Mouse (Mus musculus) testis, adult 2 months (tissue): ENCODE results near the gene Dglucy. TPM values are rescaled to one million over a fixed set of nuclear protein-coding genes. Genes with fewer than 3 reads are reported as not detected.

Experiments used
- H3K27ac ChIP-seq: fragments of 200-500 bp; 2 replicates; pipeline ENCODE4 v1.5.1; 2012; ENCODE audit warnings: low read depth, low read length; ENCODE audit not compliant: control insufficient read depth, insufficient read depth
- H3K27me3 ChIP-seq: fragments of 200-500 bp; 2 replicates; pipeline ENCODE4 v1.6.1; 2012; ENCODE audit warnings: mild to moderate bottlenecking, low read length, moderate library complexity; ENCODE audit not compliant: control insufficient read depth, insufficient read depth
- H3K36me3 ChIP-seq: fragments of 200-500 bp; 2 replicates; pipeline ENCODE4 v1.6.1; 2012; ENCODE audit warnings: mild to moderate bottlenecking, low read length; ENCODE audit not compliant: control insufficient read depth, insufficient read depth
- H3K4me1 ChIP-seq: fragments of 200-500 bp; 2 replicates; pipeline ENCODE4 v1.6.1; 2012; ENCODE audit warnings: low read length; ENCODE audit not compliant: control insufficient read depth, insufficient read depth
- H3K4me3 ChIP-seq: fragments of 200-500 bp; 2 replicates; pipeline ENCODE4 v1.5.1; 2012; ENCODE audit warnings: low read depth, mild to moderate bottlenecking, low read length, moderate library complexity, mixed read lengths; ENCODE audit not compliant: control insufficient read depth
- CTCF ChIP-seq: fragments of 200-500 bp; IDR thresholded peaks from 2 replicates; pipeline ENCODE4 v1.5.1; 2012; ENCODE audit warnings: low read depth, mild to moderate bottlenecking, inconsistent platforms, low read length, moderate library complexity; ENCODE audit not compliant: control insufficient read depth, insufficient read depth, insufficient replicate concordance
- POLR2A ChIP-seq: fragments of 200-500 bp; IDR thresholded peaks from 2 replicates; pipeline ENCODE4 v1.6.1; 2012; ENCODE audit warnings: low read depth, mild to moderate bottlenecking, inconsistent platforms, low read length, moderate library complexity; ENCODE audit not compliant: control insufficient read depth
- polyA plus RNA-seq: library from polyadenylated mRNA; depleted of rRNA; stranded (reverse); fragments of >200 nt; gene quantifications from 2 replicates; pipeline ENCODE4 v1.2.3, GENCODE M21; 2012

The Dglucy gene
- polyA plus RNA-seq, 1 experiment, result 1.0 TPM

- Histone ChIP-seq H3K27me3 (no peaks in the 10 kb centered on the region), H3K36me3 (no peaks in the 10 kb centered on the region), H3K4me1 (no peaks in the 10 kb centered on the region), H3K27ac (no peak overlapping the region), H3K4me3 (no peak overlapping the region)
- TF ChIP-seq POLR2A, result no peak
- no peak for TF ChIP-seq CTCF
Observed at GRCm38 (mm10) chr12:100831629-100832325, 52.9 kb downstream of the Dglucy start.

GRCm38 (mm10) chr12:100837208-100837607 lies 58.4 kb downstream of the Dglucy start:
- Histone ChIP-seq H3K27ac (no peak overlapping the region), H3K27me3 (no peaks in the 10 kb centered on the region), H3K4me1 (no peaks in the 10 kb centered on the region), H3K4me3 (no peak overlapping the region), H3K36me3 (no peaks in the 10 kb centered on the region)
- TF ChIP-seq POLR2A (no peak), CTCF (no peak)

- H3K4me3 ChIP-seq, result no peak overlapping the region
- no peaks in the 10 kb centered on the region for H3K36me3 ChIP-seq
- H3K27me3 ChIP-seq, result no peaks in the 10 kb centered on the region
- H3K4me1 ChIP-seq, result no peaks in the 10 kb centered on the region
- TF ChIP-seq POLR2A (no peak), CTCF (no peak)
- H3K27ac ChIP-seq, result no peak overlapping the region
Observed at GRCm38 (mm10) chr12:100839079-100839600, 60.3 kb downstream of the Dglucy start.

GRCm38 (mm10) chr12:100839926-100840325 lies 61.1 kb downstream of the Dglucy start:
- Histone ChIP-seq H3K36me3 (no peaks in the 10 kb centered on the region), H3K27me3 (no peaks in the 10 kb centered on the region), H3K4me1 (no peaks in the 10 kb centered on the region), H3K4me3 (no peak overlapping the region), H3K27ac (peak overlapping the region; percentile 21; the same call in 1 of the 2 replicates)
- TF ChIP-seq CTCF, result no peak
- no peak for TF ChIP-seq POLR2A

GRCm38 (mm10) chr12:100841211-100841792 lies 62.4 kb downstream of the Dglucy start:
- Histone ChIP-seq H3K27ac (no peak overlapping the region), H3K4me3 (no peak overlapping the region), H3K27me3 (no peaks in the 10 kb centered on the region), H3K36me3 (no peaks in the 10 kb centered on the region), H3K4me1 (no peaks in the 10 kb centered on the region)
- TF ChIP-seq POLR2A (no peak), CTCF (peak; percentile 83; the same call in 1 of the 2 replicates)

- H3K27ac ChIP-seq, result no peak overlapping the region
- H3K4me1 ChIP-seq, result no peaks in the 10 kb centered on the region
- H3K27me3 ChIP-seq, result no peaks in the 10 kb centered on the region
- no peak overlapping the region for H3K4me3 ChIP-seq
- no peaks in the 10 kb centered on the region for H3K36me3 ChIP-seq
- no peak for TF ChIP-seq CTCF
- TF ChIP-seq POLR2A, result no peak
Observed at GRCm38 (mm10) chr12:100843171-100843570, 64.3 kb downstream of the Dglucy start.

- TF ChIP-seq POLR2A, result no peak
- no peaks in the 10 kb centered on the region for H3K36me3 ChIP-seq
- no peak overlapping the region for H3K4me3 ChIP-seq
- no peaks in the 10 kb centered on the region for H3K4me1 ChIP-seq
- no peaks in the 10 kb centered on the region for H3K27me3 ChIP-seq
- no peak overlapping the region for H3K27ac ChIP-seq
Observed at GRCm38 (mm10) chr12:100844546-100844945, 65.7 kb downstream of the Dglucy start.
